Mouse (Mus musculus) myocyte (in vitro differentiated cells): ENCODE results near the gene Ube2ql1.

Experiments
- POLR2A ChIP-seq: IDR thresholded peaks from one replicate; pipeline ENCODE4 v1.6.1; 2011; ENCODE audit warnings: low read depth, mild to moderate bottlenecking, control low read depth, moderate library complexity; ENCODE audit not compliant: insufficient read length
- SRF ChIP-seq: IDR thresholded peaks from one replicate; pipeline ENCODE4 v1.6.1; 2011; ENCODE audit warnings: low read depth; ENCODE audit not compliant: control insufficient read depth, insufficient read length
- USF1 ChIP-seq: IDR thresholded peaks from one replicate; pipeline ENCODE4 v1.6.1; 2011; ENCODE audit warnings: low read depth, mild to moderate bottlenecking, control low read depth, moderate library complexity

- TF ChIP-seq POLR2A (no peak), SRF (no peak), USF1 (no peak)
Observed at GRCm38 (mm10) chr13:69673197-69673920, 66.3 kb downstream of the Ube2ql1 start.
